Mouse (Mus musculus) urinary bladder, postnatal 10 days (tissue): ENCODE measurements around the gene Fbxo44.
A peak's percentile ranks its signal among the peaks of the same experiment; 100 is the strongest.
"Not testable (repeated sequence)": the region's sequence is repeated elsewhere in the genome, so short reads cannot be mapped to it uniquely, and the experiment has no call there.

Experiments used
- DNase-seq: peaks from one replicate; pipeline ENCODE4 v3.0.0; 2022; ENCODE audit warnings: low spot score

Gene Fbxo44

GRCm38 (mm10) chr4:148130133-148130532 is 30.1 kb downstream of the Fbxo44 start, which contains the start of gene Mad2l2:
TSS of gene Mad2l2 (plus strand) at chr4:148130384.
- DNase-seq: no peak

- DNase-seq: no peak
Observed at GRCm38 (mm10) chr4:148128672-148129071, 31.6 kb downstream of the Fbxo44 start.

GRCm38 (mm10) chr4:148128241-148128640 is 32.0 kb downstream of the Fbxo44 start:
- no peak for DNase-seq

- DNase-seq: no peak
Observed at GRCm38 (mm10) chr4:148122694-148123066, 37.6 kb downstream of the Fbxo44 start.

GRCm38 (mm10) chr4:148121982-148122693 is 38.1 kb downstream of the Fbxo44 start:
- DNase-seq: no peak

- DNase-seq: no peak
Observed at GRCm38 (mm10) chr4:148121362-148121761, 38.9 kb downstream of the Fbxo44 start.

- no peak for DNase-seq
Observed at GRCm38 (mm10) chr4:148120555-148120954, 39.7 kb downstream of the Fbxo44 start.

- not testable (repeated sequence) for DNase-seq
Observed at GRCm38 (mm10) chr4:148119578-148119977, 40.7 kb downstream of the Fbxo44 start.

GRCm38 (mm10) chr4:148117392-148117791 is 42.9 kb downstream of the Fbxo44 start:
- no peak for DNase-seq

GRCm38 (mm10) chr4:148116657-148117056 is 43.6 kb downstream of the Fbxo44 start:
- no peak for DNase-seq

- DNase-seq: no peak
Observed at GRCm38 (mm10) chr4:148115467-148115866, 44.8 kb downstream of the Fbxo44 start.

- DNase-seq: peak; percentile 63
Observed at GRCm38 (mm10) chr4:148114758-148115391, 45.4 kb downstream of the Fbxo44 start.

- DNase-seq: no peak
Observed at GRCm38 (mm10) chr4:148112519-148112918, 47.8 kb downstream of the Fbxo44 start.

- DNase-seq: no peak
Observed at GRCm38 (mm10) chr4:148109215-148109614, 51.1 kb downstream of the Fbxo44 start.

GRCm38 (mm10) chr4:148108565-148109100 is 51.6 kb downstream of the Fbxo44 start:
- DNase-seq: no peak

- no peak for DNase-seq
Observed at GRCm38 (mm10) chr4:148107621-148108291, 52.5 kb downstream of the Fbxo44 start.

- no peak for DNase-seq
Observed at GRCm38 (mm10) chr4:148104146-148104545, 56.1 kb downstream of the Fbxo44 start.
